Comparison of ENCODE assay signal across 24 mouse cellular contexts in the genomic region with DNA sequence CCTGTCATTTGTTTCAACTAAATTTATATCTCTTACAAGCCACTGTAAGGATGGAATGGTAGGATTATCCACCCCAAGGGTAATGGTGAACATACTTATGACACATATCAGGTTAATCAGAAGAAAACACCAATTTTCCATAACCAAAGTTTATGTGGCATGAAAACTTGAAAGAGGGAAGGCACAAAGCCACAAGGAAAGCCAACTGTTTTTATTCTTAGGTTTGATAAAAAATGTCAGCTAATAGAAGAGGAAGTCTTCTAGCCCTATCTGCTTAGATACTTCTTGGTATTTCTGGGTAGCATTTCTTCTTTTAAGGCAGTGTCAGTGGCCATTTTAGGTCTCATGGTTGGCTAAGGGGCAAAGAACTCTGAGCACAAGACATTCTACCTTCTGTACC.
"Had no signal": no experiment of that assay in that cellular context is flagged by ENCODE, and none has a peak within 500 bp of the region (broad histone marks: within the 10 kb centered on the region; RNA-seq: fewer than 3 reads in every experiment).

No protein-coding gene starts in this region.

- ATAC-seq: hindbrain, embryonic 16.5 days; inflammation-experienced regulatory T-cells, adult 6 months; intestine, embryonic 15.5 days; intestine, postnatal 0 days; liver, embryonic 12.5 days had no signal

- DNase-seq: gastrocnemius, adult 2 months; gastrocnemius, postnatal 10 days; gastrocnemius, postnatal 25 days; heart, adult 18-20 months; heart, postnatal 10 days; heart, postnatal 4 days; kidney, adult 18-20 months; kidney, adult 8-10 months; kidney, postnatal 10 days; kidney, postnatal 36 days; layer of hippocampus, adult 9-11 months; layer of hippocampus, postnatal 36 days; left cerebral cortex, postnatal 4 days had no signal

- H3K4me3 ChIP-seq: gastrocnemius, adult 2 months; heart, embryonic 10.5 days; heart, embryonic 12.5 days; hindbrain, embryonic 10.5 days; hindbrain, embryonic 12.5 days; intestine, embryonic 15.5 days; limb, embryonic 13.5 days; limb, embryonic 15.5 days; liver, embryonic 12.5 days had no signal

- H3K9me3 ChIP-seq: heart, embryonic 10.5 days; heart, embryonic 12.5 days; hindbrain, embryonic 10.5 days; hindbrain, embryonic 12.5 days; intestine, embryonic 15.5 days; limb, embryonic 13.5 days; limb, embryonic 15.5 days; liver, embryonic 12.5 days had no signal

- H3K4me1 ChIP-seq: heart, embryonic 10.5 days had no signal

- H3K36me3 ChIP-seq: heart, embryonic 10.5 days; heart, embryonic 12.5 days; hindbrain, embryonic 10.5 days; hindbrain, embryonic 12.5 days; intestine, embryonic 15.5 days; limb, embryonic 13.5 days; limb, embryonic 15.5 days; liver, embryonic 12.5 days had no signal

- H3K27me3 ChIP-seq: intestine, embryonic 15.5 days had no signal
